Mouse (Mus musculus): Measurements from ENCODE around the gene Tmem211. TPM values are rescaled to one million over a fixed set of nuclear protein-coding genes. Genes with fewer than 3 reads are reported as not detected.
A peak's percentile ranks its signal among the peaks of the same experiment; 100 is the strongest.

The Tmem211 gene
- total and polyA plus RNA-seq, 3 experiments, result not detected

DNA sequence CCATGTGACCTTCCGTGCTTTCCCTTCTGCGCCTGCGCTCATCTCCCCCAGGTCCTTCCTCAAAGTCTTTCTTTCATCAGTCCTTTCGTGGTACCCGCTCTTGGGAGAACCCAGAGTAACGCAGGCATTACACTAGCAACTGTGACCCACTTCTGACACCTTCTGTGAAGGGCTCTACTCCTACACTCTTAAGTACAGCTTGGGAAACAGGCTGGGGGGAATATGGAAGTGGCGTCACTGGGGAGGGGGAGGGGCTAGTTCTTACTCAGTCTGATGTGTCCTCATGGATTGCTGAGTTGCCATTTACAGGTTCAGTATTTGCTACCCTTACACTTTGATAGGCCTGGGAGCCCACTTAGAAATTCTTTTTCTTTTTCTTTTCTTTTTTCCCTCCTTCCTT lies 54.8 kb downstream of the Tmem211 start:
- Histone ChIP-seq H3K79me2 (replicated peaks; ENCODE audit: control insufficient read depth, extremely low read depth, insufficient read depth, poor library complexity, severe bottlenecking) (no peaks in the 10 kb centered on the region), H3K9me3 (replicated peaks; ENCODE audit: low read length) (peaks cover 3% of the 10 kb centered on the region), H3K27me3 (replicated peaks) (peaks cover 16% of the 10 kb centered on the region), H3K27ac (ENCODE audit: insufficient read depth, low read depth) (no peak overlapping the region), H3K4me3 (replicated peaks in 1 of 3; ENCODE audit: low read depth in 2 of 3, low read length in 2 of 3, poor library complexity in 1 of 3) (no peak overlapping the region), H3K4me2 (ENCODE audit: insufficient read depth, low read depth, poor library complexity, severe bottlenecking) (no peak overlapping the region), H3K36me3 (replicated peaks in 1 of 2; ENCODE audit: control insufficient read depth in 1 of 2, insufficient read depth in 1 of 2, low read length in 1 of 2) (no peaks in the 10 kb centered on the region), H3K9ac (ENCODE audit: insufficient read depth, low read depth) (no peak overlapping the region), H3K4me1 (ENCODE audit: control insufficient read depth in 1 of 2, insufficient read depth in 2 of 2) (peaks cover 0 to 7% of the 10 kb centered on the region in 2 experiments; a peak in 2 of 4 replicates)
- dilution Hi-C loops (cut with MboI; ENCODE audit: extremely low pct_ligation_motif_present, extremely low pct_unique_long_range_greater_than_20kb, low sequenced_read_pairs), result no loop called here
- no peak for TF ChIP-seq HCFC1 (IDR thresholded peaks at IDR 0.05; ENCODE audit: low read depth, low read length)
- no peak for TF ChIP-seq ELF1 (IDR thresholded peaks at IDR 0.05; ENCODE audit: low read depth, low read length)
- no peak for TF ChIP-seq EP300 (IDR thresholded peaks at IDR 0.05; ENCODE audit: low read length)
- TF ChIP-seq JUN (IDR thresholded peaks at IDR 0.05; ENCODE audit: insufficient read depth, low read depth, low read length), result no peak
- no peak for TF ChIP-seq ZC3H11A (IDR thresholded peaks at IDR 0.05; ENCODE audit: low read depth, low read length)
- TF ChIP-seq IRF4 (IDR thresholded peaks at IDR 0.05; ENCODE audit: low read depth, low read length), result no peak
- TF ChIP-seq E2F4 (IDR thresholded peaks at IDR 0.05; ENCODE audit: insufficient replicate concordance, low read depth, low read length), result no peak
- TF ChIP-seq ZMIZ1 (IDR thresholded peaks at IDR 0.05; ENCODE audit: low read depth, low read length), result no peak
- TF ChIP-seq MEF2A (IDR thresholded peaks at IDR 0.05; ENCODE audit: borderline replicate concordance, low read depth, low read length), result no peak
- TF ChIP-seq ZKSCAN1 (IDR thresholded peaks at IDR 0.05; ENCODE audit: borderline replicate concordance, low read depth, low read length), result no peak
- TF ChIP-seq NELFE (IDR thresholded peaks at IDR 0.05; ENCODE audit: low read depth, low read length), result no peak
- TF ChIP-seq BHLHE40 (IDR thresholded peaks at IDR 0.05; ENCODE audit: low read depth, low read length), result no peak
- no peak for TF ChIP-seq POLR2A (IDR thresholded peaks at IDR 0.05; ENCODE audit: low read depth, low read length)
- TF ChIP-seq ETS1 (conservative IDR thresholded peaks at IDR 0.05; ENCODE audit: low read depth, low read length), result no peak
- no peak for TF ChIP-seq GABPA (IDR thresholded peaks at IDR 0.05; ENCODE audit: insufficient replicate concordance, low read depth, low read length)
- no peak for TF ChIP-seq CHD1 (IDR thresholded peaks at IDR 0.05; ENCODE audit: low read depth, low read length)
- no peak for TF ChIP-seq POLR2AphosphoS2 (IDR thresholded peaks at IDR 0.05; ENCODE audit: low read depth, low read length)
- no peak for TF ChIP-seq MAX (IDR thresholded peaks at IDR 0.05; ENCODE audit: low read length)
- TF ChIP-seq USF1 (IDR thresholded peaks at IDR 0.05; ENCODE audit: low read depth, low read length), result no peak
- TF ChIP-seq NRF1 (IDR thresholded peaks at IDR 0.05; ENCODE audit: low read depth, low read length), result no peak
- DNase-seq (ENCODE audit: extremely low read depth), result no peak
- in situ Hi-C loops (cut with MboI; ENCODE audit: low pct_ligation_motif_present, low pct_unique_long_range_greater_than_20kb, low sequenced_read_pairs), result no loop called here

- in situ Hi-C loops (cut with MboI; ENCODE audit: low pct_ligation_motif_present, low pct_unique_long_range_greater_than_20kb, low sequenced_read_pairs), result no loop called here
- Histone ChIP-seq H3K79me2 (replicated peaks; ENCODE audit: control insufficient read depth, extremely low read depth, insufficient read depth, poor library complexity, severe bottlenecking) (no peaks in the 10 kb centered on the region), H3K27me3 (replicated peaks) (peaks cover 7% of the 10 kb centered on the region), H3K36me3 (replicated peaks in 1 of 2; ENCODE audit: control insufficient read depth in 1 of 2, insufficient read depth in 1 of 2, low read length in 1 of 2) (no peaks in the 10 kb centered on the region), H3K4me3 (replicated peaks in 1 of 3; ENCODE audit: low read depth in 2 of 3, low read length in 2 of 3, poor library complexity in 1 of 3) (no peak overlapping the region), H3K9ac (ENCODE audit: insufficient read depth, low read depth) (no peak overlapping the region), H3K4me2 (ENCODE audit: insufficient read depth, low read depth, poor library complexity, severe bottlenecking) (no peak overlapping the region), H3K4me1 (ENCODE audit: control insufficient read depth in 1 of 2, insufficient read depth in 2 of 2) (peaks cover 0 to 7% of the 10 kb centered on the region in 2 experiments; a peak in 2 of 4 replicates), H3K27ac (ENCODE audit: insufficient read depth, low read depth) (no peak overlapping the region), H3K9me3 (replicated peaks; ENCODE audit: low read length) (peaks cover 13% of the 10 kb centered on the region)
- TF ChIP-seq UBTF (IDR thresholded peaks at IDR 0.05; ENCODE audit: low read depth, low read length) (no peak), SMC3 (IDR thresholded peaks at IDR 0.05; ENCODE audit: low read depth, low read length) (no peak), MEF2A (IDR thresholded peaks at IDR 0.05; ENCODE audit: borderline replicate concordance, low read depth, low read length) (no peak), POLR2AphosphoS2 (IDR thresholded peaks at IDR 0.05; ENCODE audit: low read depth, low read length) (no peak), JUN (IDR thresholded peaks at IDR 0.05; ENCODE audit: insufficient read depth, low read depth, low read length) (no peak), RCOR1 (conservative IDR thresholded peaks at IDR 0.05; ENCODE audit: low read depth, low read length) (no peak), ELF1 (IDR thresholded peaks at IDR 0.05; ENCODE audit: low read depth, low read length) (no peak), USF1 (IDR thresholded peaks at IDR 0.05; ENCODE audit: low read depth, low read length) (no peak), ZMIZ1 (IDR thresholded peaks at IDR 0.05; ENCODE audit: low read depth, low read length) (no peak), EP300 (IDR thresholded peaks at IDR 0.05; ENCODE audit: low read length) (no peak), IRF4 (IDR thresholded peaks at IDR 0.05; ENCODE audit: low read depth, low read length) (no peak)
- dilution Hi-C loops (cut with MboI; ENCODE audit: extremely low pct_ligation_motif_present, extremely low pct_unique_long_range_greater_than_20kb, low sequenced_read_pairs), result no loop called here
- DNase-seq (ENCODE audit: extremely low read depth), result peak; percentile 34
Measured at GRCm38 (mm10) chr5:113283726-113284125, 57.0 kb downstream of the Tmem211 start.
